Mouse (Mus musculus): ENCODE measurements around the gene Atf7.

GRCm38 (mm10) chr15:102547478-102547877 lies 77.8 kb downstream of the Atf7 start:
- TF ChIP-seq CTCF (conservative IDR thresholded peaks at IDR 0.05; ENCODE audit: low read length) (no peak), NANOG (IDR thresholded peaks at IDR 0.05; ENCODE audit: borderline replicate concordance, low read length) (no peak)

Data from E14TG2a.4 (cell line).